ENCODE assay signal across 8 mouse cellular contexts in the genomic region with DNA sequence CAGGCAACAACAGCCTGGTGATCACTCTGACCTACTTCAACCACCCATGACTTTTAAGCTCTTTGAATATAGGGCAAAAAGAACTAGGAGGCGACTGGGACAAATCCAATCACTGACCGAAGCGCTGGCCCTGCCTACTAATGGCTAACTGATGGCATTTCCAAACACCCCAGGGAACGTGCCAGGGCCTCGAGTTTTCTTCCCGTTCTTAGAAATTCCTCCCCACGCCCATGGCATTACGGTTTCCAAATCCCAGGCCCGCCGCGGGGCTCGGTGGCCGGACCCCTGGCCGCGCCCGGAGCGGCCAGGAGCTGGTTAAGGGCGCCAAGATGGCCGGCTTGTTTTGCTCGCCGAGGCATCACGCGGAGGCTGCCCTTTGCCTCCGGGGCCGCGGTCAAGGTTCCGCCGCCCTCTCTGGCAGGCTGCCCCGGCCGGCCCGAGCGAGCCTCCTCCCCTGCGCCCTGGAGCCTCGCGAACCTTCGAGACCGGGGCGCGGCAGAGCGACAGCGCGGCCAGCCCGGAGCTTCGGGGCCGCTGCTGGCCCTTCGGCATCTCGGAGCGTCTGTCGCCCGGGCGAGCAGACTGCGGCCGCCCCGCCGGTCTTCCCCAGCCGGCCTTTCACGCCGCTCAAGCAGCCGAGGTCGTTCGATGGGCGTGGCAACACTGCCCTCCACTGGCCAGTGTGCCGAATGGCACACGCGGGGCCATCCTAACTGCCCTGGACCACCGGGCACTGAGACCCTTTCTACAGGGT. TPM values are rescaled to one million over a fixed set of nuclear protein-coding genes. Genes with fewer than 3 reads are reported as not detected.
A peak's percentile ranks its signal among the peaks of the same experiment; 100 is the strongest.
DNase-seq lines count a peak whose midpoint lies in the region; ATAC-seq and TF ChIP-seq lines count a peak whose summit lies in the region.

No protein-coding gene starts in this region.

- under 1% methylated on average over 66 of the region's 66 CpGs for WGBS in heart, embryonic 12.5 days
- WGBS in kidney, embryonic 16.5 days, result under 1% methylated on average over 59 of the region's 66 CpGs
- WGBS in liver, embryonic 15.5 days (ENCODE audit: insufficient replicate concordance), result 1% methylated on average over 66 of the region's 66 CpGs
- WGBS in neural tube, embryonic 11.5 days, result under 1% methylated on average over 62 of the region's 66 CpGs
- WGBS in stomach, embryonic 16.5 days, result under 1% methylated on average over 62 of the region's 66 CpGs

- H3K27me3 ChIP-seq in heart, embryonic 12.5 days (replicated peaks), result no peaks in the 10 kb centered on the region
- H3K27me3 ChIP-seq in kidney, embryonic 16.5 days (ENCODE audit: insufficient read depth, low read length), result no peaks in the 10 kb centered on the region
- H3K27me3 ChIP-seq in liver, embryonic 15.5 days, result no peaks in the 10 kb centered on the region
- no peaks in the 10 kb centered on the region for H3K27me3 ChIP-seq in neural tube, embryonic 11.5 days (ENCODE audit: control insufficient read depth, insufficient read depth, low read length)
- H3K27me3 ChIP-seq in stomach, embryonic 16.5 days (ENCODE audit: control insufficient read depth, insufficient read depth, low read length), result no peaks in the 10 kb centered on the region

- peak; percentile 96 for TF ChIP-seq CTCF in embryonic fibroblast, embryonic 13.5 days (IDR thresholded peaks at IDR 0.05; ENCODE audit: borderline replicate concordance, insufficient read depth, low read length)

- peak overlapping the region; percentile 92 for H3K9ac ChIP-seq in heart, embryonic 12.5 days
- peak overlapping the region; percentile 95 for H3K9ac ChIP-seq in kidney, embryonic 16.5 days (replicated peaks; ENCODE audit: low read length)
- H3K9ac ChIP-seq in liver, embryonic 15.5 days, result peak overlapping the region; percentile 87
- peak overlapping the region; percentile 94 for H3K9ac ChIP-seq in neural tube, embryonic 11.5 days (ENCODE audit: low read length)
- H3K9ac ChIP-seq in stomach, embryonic 16.5 days (ENCODE audit: low read length), result peak overlapping the region; percentile 96

- no peaks in the 10 kb centered on the region for H3K9me3 ChIP-seq in heart, embryonic 12.5 days (replicated peaks)
- H3K9me3 ChIP-seq in kidney, embryonic 16.5 days (ENCODE audit: low read length), result no peaks in the 10 kb centered on the region
- H3K9me3 ChIP-seq in liver, embryonic 15.5 days (replicated peaks), result no peaks in the 10 kb centered on the region
- H3K9me3 ChIP-seq in neural tube, embryonic 11.5 days (ENCODE audit: control insufficient read depth, low read length), result no peaks in the 10 kb centered on the region
- no peaks in the 10 kb centered on the region for H3K9me3 ChIP-seq in stomach, embryonic 16.5 days (replicated peaks; ENCODE audit: control insufficient read depth, low read length)

- peak; percentile 86 to 87 for DNase-seq in B cell, adult 2 months
- DNase-seq in adrenal gland, postnatal 4 days (ENCODE audit: low spot score in 2 of 2), result peak; percentile 67 to 78
- peak; percentile 94 for DNase-seq in neural tube, embryonic 11.5 days (ENCODE audit: low spot score)

- H3K36me3 ChIP-seq in heart, embryonic 12.5 days, result peaks cover 4% of the 10 kb centered on the region
- no peaks in the 10 kb centered on the region for H3K36me3 ChIP-seq in kidney, embryonic 16.5 days (ENCODE audit: insufficient read depth, low read length)
- no peaks in the 10 kb centered on the region for H3K36me3 ChIP-seq in liver, embryonic 15.5 days (replicated peaks)
- H3K36me3 ChIP-seq in neural tube, embryonic 11.5 days (ENCODE audit: control insufficient read depth, insufficient read depth, low read length), result no peaks in the 10 kb centered on the region
- H3K36me3 ChIP-seq in stomach, embryonic 16.5 days (ENCODE audit: control insufficient read depth, insufficient read depth, low read length), result no peaks in the 10 kb centered on the region

- peak overlapping the region; percentile 27 for H3K4me3 ChIP-seq in embryonic fibroblast, embryonic 13.5 days (ENCODE audit: insufficient read depth, low read length)
- peak overlapping the region; percentile 66 for H3K4me3 ChIP-seq in heart, embryonic 12.5 days
- peak overlapping the region; percentile 59 for H3K4me3 ChIP-seq in kidney, embryonic 16.5 days (ENCODE audit: low read length)
- H3K4me3 ChIP-seq in liver, embryonic 15.5 days (replicated peaks), result peak overlapping the region; percentile 79
- peak overlapping the region; percentile 49 for H3K4me3 ChIP-seq in neural tube, embryonic 11.5 days (ENCODE audit: low read depth, low read length)
- peak overlapping the region; percentile 63 for H3K4me3 ChIP-seq in stomach, embryonic 16.5 days (replicated peaks; ENCODE audit: low read length)

- H3K4me1 ChIP-seq in embryonic fibroblast, embryonic 13.5 days (ENCODE audit: control insufficient read depth, insufficient read depth, low read length), result 0 out of 2 replicates have a peak, but pooled peaks cover 5% of the 10 kb centered on the region
- H3K4me1 ChIP-seq in heart, embryonic 12.5 days (replicated peaks), result peaks cover 51% of the 10 kb centered on the region
- H3K4me1 ChIP-seq in kidney, embryonic 16.5 days (ENCODE audit: insufficient read depth, low read length), result peaks cover 33% of the 10 kb centered on the region
- H3K4me1 ChIP-seq in liver, embryonic 15.5 days (replicated peaks), result peaks cover 46% of the 10 kb centered on the region
- peaks cover 20% of the 10 kb centered on the region for H3K4me1 ChIP-seq in neural tube, embryonic 11.5 days (ENCODE audit: control insufficient read depth, insufficient read depth, low read length)
- H3K4me1 ChIP-seq in stomach, embryonic 16.5 days (ENCODE audit: control insufficient read depth, insufficient read depth, low read length), result peaks cover 33% of the 10 kb centered on the region

- ATAC-seq in heart, embryonic 12.5 days (ENCODE audit: insufficient number of reproducible peaks, low FRiP score), result peak; percentile 85
- ATAC-seq in kidney, embryonic 16.5 days (ENCODE audit: low FRiP score, low TSS enrichment), result peak; percentile 81
- peak; percentile 85 for ATAC-seq in liver, embryonic 15.5 days (ENCODE audit: insufficient read depth)
- ATAC-seq in neural tube, embryonic 11.5 days (ENCODE audit: insufficient read depth, low FRiP score, low TSS enrichment), result peak; percentile 85
- peak; percentile 86 for ATAC-seq in stomach, embryonic 16.5 days (ENCODE audit: insufficient read depth, low FRiP score)

- peak overlapping the region; percentile 92 for H3K27ac ChIP-seq in embryonic fibroblast, embryonic 13.5 days (ENCODE audit: insufficient read depth, low read length)
- H3K27ac ChIP-seq in heart, embryonic 12.5 days (ENCODE audit: poor library complexity, severe bottlenecking), result peak overlapping the region; percentile 97
- peak overlapping the region; percentile 95 for H3K27ac ChIP-seq in kidney, embryonic 16.5 days (ENCODE audit: low read length)
- peak overlapping the region; percentile 93 for H3K27ac ChIP-seq in liver, embryonic 15.5 days (replicated peaks)
- peak overlapping the region; percentile 93 for H3K27ac ChIP-seq in neural tube, embryonic 11.5 days (ENCODE audit: low read depth, low read length)
- H3K27ac ChIP-seq in stomach, embryonic 16.5 days (ENCODE audit: low read length), result peak overlapping the region; percentile 99

- TF ChIP-seq POLR2A in embryonic fibroblast, embryonic 13.5 days (IDR thresholded peaks at IDR 0.05; ENCODE audit: low read depth, low read length), result peak; percentile 36

- H3K4me2 ChIP-seq in heart, embryonic 12.5 days, result peak overlapping the region; percentile 70
- peak overlapping the region; percentile 69 for H3K4me2 ChIP-seq in kidney, embryonic 16.5 days (replicated peaks; ENCODE audit: low read depth, low read length)
- peak overlapping the region; percentile 87 for H3K4me2 ChIP-seq in liver, embryonic 15.5 days
- H3K4me2 ChIP-seq in neural tube, embryonic 11.5 days (ENCODE audit: low read depth), result peak overlapping the region; percentile 54
- peak overlapping the region; percentile 84 for H3K4me2 ChIP-seq in stomach, embryonic 16.5 days (ENCODE audit: low read depth, low read length)

RNA-seq across cellular contexts. Expression of gene Zfp36l1, which starts 19.6 kb away (rescaled TPM):
- total RNA-seq in adrenal gland, postnatal 4 days (2021), result 100 to 1,000 TPM; 264 to 275 TPM
- 72.6 and 139 TPM in 2 replicates for polyA plus RNA-seq in embryonic fibroblast, embryonic 13.5 days (2011; ENCODE audit: insufficient read length, low read depth, missing spikeins)
- 98.4 and 101 TPM in 2 replicates for polyA plus RNA-seq in heart, embryonic 12.5 days (2016; fragmentation: Nextera tagmentation; extraction: Ambion mirVana)
- 130 and 153 TPM in 2 replicates for polyA plus RNA-seq in kidney, embryonic 16.5 days (2015; fragmentation: Nextera tagmentation; extraction: Ambion mirVana)
- polyA plus RNA-seq in liver, embryonic 15.5 days (2015; fragmentation: Nextera tagmentation; extraction: Ambion mirVana), result 23.7 and 24.5 TPM in 2 replicates
- polyA plus RNA-seq in neural tube, embryonic 11.5 days (2014; fragmentation: Nextera tagmentation; extraction: Ambion mirVana), result 135 and 139 TPM in 2 replicates
- 137 and 140 TPM in 2 replicates for polyA plus RNA-seq in stomach, embryonic 16.5 days (2015; fragmentation: Nextera tagmentation; extraction: Ambion mirVana)

Comparison
In these comparisons a context has a peak if more than half of its experiments do, and no peak if none do; other contexts are left out.
1. Peak in every context shown above with its lines: DNase-seq, ATAC-seq, H3K4me3 ChIP-seq and H3K27ac ChIP-seq.
2. H3K4me3 ChIP-seq: peak in every context shown above with its lines; median percentile 79 in liver, embryonic 15.5 days; 66 in heart, embryonic 12.5 days; 63 in stomach, embryonic 16.5 days; 59 in kidney, embryonic 16.5 days; 49 in neural tube, embryonic 11.5 days; 27 in embryonic fibroblast, embryonic 13.5 days.